Mouse (Mus musculus): ENCODE results near the gene Tmem52b. TPM values are rescaled to one million over a fixed set of nuclear protein-coding genes. Genes with fewer than 3 reads are reported as not detected.
A peak's percentile ranks its signal among the peaks of the same experiment; 100 is the strongest.

Gene Tmem52b
- total RNA-seq (2021) (not detected), polyA plus RNA-seq (2012; rRNA removed) (not detected in 2 replicates)
- long read RNA-seq, result 0 reads

DNA sequence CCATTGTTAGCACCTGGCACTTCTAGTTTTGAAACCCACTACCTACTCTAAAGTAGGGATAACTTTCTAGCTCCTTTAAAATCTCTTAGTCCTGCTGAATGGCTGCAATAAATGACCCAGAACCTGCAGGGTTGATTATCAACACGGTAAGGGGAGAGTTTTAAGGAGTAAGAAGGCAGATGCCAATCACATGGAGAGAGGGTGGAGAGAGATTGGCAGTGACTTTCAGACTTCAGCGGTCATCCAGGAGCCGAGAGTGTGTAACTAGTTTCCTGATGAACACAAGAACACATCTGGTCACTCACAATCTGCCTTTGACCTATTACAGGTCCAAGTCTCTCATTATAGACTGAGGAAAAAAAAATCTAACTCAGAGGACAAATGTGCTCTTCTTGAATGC, at the start of gene Tmem52b:
TSS of gene Tmem52b (plus strand) at position 189 of the 400 bp plus-strand sequence.
- Histone ChIP-seq H3K27ac (no peak within 1 kb of the TSS), H3K27me3 (ENCODE audit: control insufficient read depth, insufficient read depth, low read length) (no peaks in the 10 kb centered on the region), H3K9ac (ENCODE audit: low read depth, low read length) (no peak within 1 kb of the TSS), H3K79me2 (replicated peaks; ENCODE audit: control insufficient read depth, insufficient read depth, low read length) (no peaks in the 10 kb centered on the region), H3K36me3 (ENCODE audit: control insufficient read depth, insufficient read depth, low read length) (no peaks in the 10 kb centered on the region), H3K4me1 (ENCODE audit: control insufficient read depth, insufficient read depth, low read length) (no peaks in the 10 kb centered on the region), H3K4me3 (no peak within 1 kb of the TSS)
- intact Hi-C loops (cut with DNase I), result no loop called here
- TF ChIP-seq POLR2A (IDR thresholded peaks at IDR 0.05; ENCODE audit: insufficient read depth, low read depth, low read length), result no peak
- TF ChIP-seq CTCF (IDR thresholded peaks at IDR 0.05), result no peak
- no peak for TF ChIP-seq EP300 (IDR thresholded peaks at IDR 0.05; ENCODE audit: insufficient read depth, low read depth, low read length)
- DNase-seq, result no peak
- 46% methylated on average over 3 of the region's 3 CpGs for WGBS

DNA sequence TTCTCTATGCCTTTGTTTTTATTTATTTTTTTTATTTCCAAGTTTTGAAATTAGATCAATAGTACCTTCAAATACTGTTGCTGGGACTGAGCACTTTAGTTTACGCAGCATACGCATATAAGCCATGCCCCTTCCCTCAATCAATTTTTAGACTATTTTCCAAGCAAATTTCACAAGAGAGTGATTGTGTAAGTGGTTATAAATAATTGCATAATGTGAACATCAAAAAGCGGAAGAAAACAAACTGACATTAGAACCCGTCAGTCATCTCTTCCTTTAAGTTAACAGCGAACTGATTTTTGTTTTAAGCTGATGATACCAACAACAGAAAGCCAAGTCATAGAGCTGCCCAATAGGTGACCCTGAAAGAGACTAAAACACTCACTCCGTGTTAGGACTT, 41.0 kb upstream of the Tmem52b start:
- no peak overlapping the region for H3K9ac ChIP-seq (ENCODE audit: low read depth, low read length)
- TF ChIP-seq CTCF (IDR thresholded peaks at IDR 0.05) (no peak), EP300 (IDR thresholded peaks at IDR 0.05; ENCODE audit: insufficient read depth, low read depth, low read length) (no peak), POLR2A (IDR thresholded peaks at IDR 0.05; ENCODE audit: insufficient read depth, low read depth, low read length) (no peak)
- H3K4me1 ChIP-seq (ENCODE audit: control insufficient read depth, insufficient read depth, low read length), result no peaks in the 10 kb centered on the region
- no peaks in the 10 kb centered on the region for H3K36me3 ChIP-seq (ENCODE audit: control insufficient read depth, insufficient read depth, low read length)
- WGBS, result 84% methylated on average over 6 of the region's 6 CpGs
- no peaks in the 10 kb centered on the region for H3K27me3 ChIP-seq (ENCODE audit: control insufficient read depth, insufficient read depth, low read length)
- no peak overlapping the region for H3K4me3 ChIP-seq
- H3K27ac ChIP-seq, result no peak overlapping the region
- H3K79me2 ChIP-seq (replicated peaks; ENCODE audit: control insufficient read depth, insufficient read depth, low read length), result no peaks in the 10 kb centered on the region
- intact Hi-C loops (cut with DNase I), result no loop called here
- DNase-seq, result no peak

DNA sequence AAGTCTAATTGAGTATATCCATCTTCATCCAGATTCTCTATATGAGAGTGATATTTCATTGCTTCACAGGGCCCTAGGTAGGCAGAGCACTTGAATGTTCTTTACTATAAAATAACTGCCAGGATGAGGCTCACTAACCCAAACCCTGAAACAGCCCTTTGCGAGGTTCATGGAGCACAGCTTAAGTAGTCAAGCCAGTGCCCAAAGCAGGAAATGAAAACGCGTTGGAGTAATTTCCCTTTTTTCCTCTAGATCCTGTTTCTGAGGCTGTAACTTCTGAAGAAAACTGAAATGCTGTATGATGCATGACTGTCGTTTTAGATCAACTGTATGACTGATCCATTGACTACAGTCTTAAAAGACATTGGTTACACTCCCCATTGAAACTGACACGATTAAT, 39.7 kb upstream of the Tmem52b start:
- intact Hi-C loops (cut with DNase I), result no loop called here
- DNase-seq, result no peak

GRCm38 (mm10) chr6:129476404-129477126, 35.8 kb upstream of the Tmem52b start:
- H3K4me3 ChIP-seq, result no peak overlapping the region
- no peaks in the 10 kb centered on the region for H3K36me3 ChIP-seq (ENCODE audit: control insufficient read depth, insufficient read depth, low read length)
- H3K27me3 ChIP-seq (ENCODE audit: control insufficient read depth, insufficient read depth, low read length), result no peaks in the 10 kb centered on the region
- H3K79me2 ChIP-seq (replicated peaks; ENCODE audit: control insufficient read depth, insufficient read depth, low read length), result no peaks in the 10 kb centered on the region
- H3K27ac ChIP-seq, result no peak overlapping the region
- WGBS, result 28% methylated on average over 13 of the region's 13 CpGs
- intact Hi-C loops (cut with DNase I), result loop anchor here (1.0 kb wide), 2 partner anchors 42 to 83 kb away; no protein-coding TSS in a partner anchor
- no peak for TF ChIP-seq EP300 (IDR thresholded peaks at IDR 0.05; ENCODE audit: insufficient read depth, low read depth, low read length)
- no peak for TF ChIP-seq POLR2A (IDR thresholded peaks at IDR 0.05; ENCODE audit: insufficient read depth, low read depth, low read length)
- TF ChIP-seq CTCF (IDR thresholded peaks at IDR 0.05), result peak; percentile 83
- H3K4me1 ChIP-seq (ENCODE audit: control insufficient read depth, insufficient read depth, low read length), result no peaks in the 10 kb centered on the region
- DNase-seq, result no peak
- no peak overlapping the region for H3K9ac ChIP-seq (ENCODE audit: low read depth, low read length)

More for the DNA sequence above, 39.7 kb upstream of the Tmem52b start:
- WGBS, result 55% methylated on average over 5 of the region's 5 CpGs
- Histone ChIP-seq H3K4me1 (ENCODE audit: control insufficient read depth, insufficient read depth, low read length) (no peaks in the 10 kb centered on the region), H3K79me2 (replicated peaks; ENCODE audit: control insufficient read depth, insufficient read depth, low read length) (no peaks in the 10 kb centered on the region), H3K4me3 (no peak overlapping the region), H3K9ac (ENCODE audit: low read depth, low read length) (no peak overlapping the region), H3K36me3 (ENCODE audit: control insufficient read depth, insufficient read depth, low read length) (no peaks in the 10 kb centered on the region), H3K27ac (no peak overlapping the region), H3K27me3 (ENCODE audit: control insufficient read depth, insufficient read depth, low read length) (no peaks in the 10 kb centered on the region)
- TF ChIP-seq EP300 (IDR thresholded peaks at IDR 0.05; ENCODE audit: insufficient read depth, low read depth, low read length) (no peak), POLR2A (IDR thresholded peaks at IDR 0.05; ENCODE audit: insufficient read depth, low read depth, low read length) (no peak)

DNA sequence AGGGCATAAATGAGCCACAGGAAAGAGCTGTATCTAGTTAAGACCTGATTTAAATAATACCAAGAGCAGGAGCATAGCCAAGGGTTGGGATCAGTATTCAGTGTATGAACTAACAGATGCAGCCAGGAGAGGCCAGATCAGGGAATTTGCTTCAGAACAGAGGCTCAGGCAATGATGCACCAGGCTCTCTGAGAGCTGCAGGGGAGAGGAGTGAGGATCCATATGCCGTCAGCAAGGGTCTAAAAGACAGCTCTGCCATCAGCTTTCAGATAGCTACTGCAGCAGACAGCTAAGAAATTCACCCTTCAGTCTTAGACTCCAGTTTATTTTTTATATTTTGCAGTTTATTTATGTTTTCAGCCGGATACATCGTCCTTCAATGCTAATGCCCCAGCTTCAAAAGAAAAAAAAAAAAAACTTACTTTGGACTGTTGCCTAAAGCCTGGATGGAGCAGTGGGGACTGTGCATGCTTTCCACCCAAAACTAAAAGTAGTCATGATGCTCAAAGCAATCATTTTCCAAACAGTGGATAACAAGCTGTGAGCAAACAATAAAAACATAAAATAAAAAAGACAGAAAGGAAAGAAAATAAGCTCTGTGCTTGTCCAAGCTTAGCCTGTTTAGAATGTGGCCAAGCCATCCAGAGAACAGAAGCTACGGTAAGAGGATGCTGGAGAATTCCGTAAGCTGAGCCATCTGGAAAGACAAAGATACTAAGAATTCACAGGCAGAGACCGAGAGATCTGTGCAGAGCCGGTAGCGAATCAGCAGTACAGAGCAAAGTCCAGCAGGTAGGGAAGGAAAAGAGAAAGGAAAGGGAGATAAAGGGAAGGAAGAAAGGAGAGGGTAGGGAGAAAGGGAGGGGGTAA, 32.0 kb upstream of the Tmem52b start:
- Histone ChIP-seq H3K27me3 (ENCODE audit: control insufficient read depth, insufficient read depth, low read length) (no peaks in the 10 kb centered on the region), H3K79me2 (replicated peaks; ENCODE audit: control insufficient read depth, insufficient read depth, low read length) (no peaks in the 10 kb centered on the region), H3K27ac (no peak overlapping the region), H3K4me1 (ENCODE audit: control insufficient read depth, insufficient read depth, low read length) (no peaks in the 10 kb centered on the region), H3K9ac (ENCODE audit: low read depth, low read length) (no peak overlapping the region), H3K4me3 (no peak overlapping the region), H3K36me3 (ENCODE audit: control insufficient read depth, insufficient read depth, low read length) (no peaks in the 10 kb centered on the region)
- TF ChIP-seq EP300 (IDR thresholded peaks at IDR 0.05; ENCODE audit: insufficient read depth, low read depth, low read length), result no peak
- TF ChIP-seq POLR2A (IDR thresholded peaks at IDR 0.05; ENCODE audit: insufficient read depth, low read depth, low read length), result no peak
- no peak for TF ChIP-seq CTCF (IDR thresholded peaks at IDR 0.05)
- WGBS, result 60% methylated on average over 8 of the region's 8 CpGs
- no peak for DNase-seq
- intact Hi-C loops (cut with DNase I), result no loop called here

DNA sequence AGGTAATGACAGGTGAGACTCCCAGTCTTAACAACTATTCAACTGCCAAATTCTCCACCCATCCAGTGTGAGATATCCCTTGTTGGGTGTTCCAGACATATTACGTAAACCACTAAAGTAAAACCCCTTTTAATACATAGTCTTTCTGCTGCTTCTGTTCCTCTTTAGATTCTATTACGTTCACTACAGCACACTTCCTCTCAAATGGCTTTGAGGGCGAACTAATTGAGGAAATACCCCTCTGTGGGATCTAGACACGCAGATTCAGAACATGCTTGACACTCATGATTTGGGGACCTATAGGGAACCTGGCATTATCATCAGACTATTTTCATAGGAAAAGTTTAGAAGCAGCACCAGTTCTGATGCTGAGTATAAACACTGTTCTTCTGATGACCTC, 17.4 kb upstream of the Tmem52b start:
- intact Hi-C loops (cut with DNase I), result no loop called here
- no peak for TF ChIP-seq EP300 (IDR thresholded peaks at IDR 0.05; ENCODE audit: insufficient read depth, low read depth, low read length)
- TF ChIP-seq CTCF (IDR thresholded peaks at IDR 0.05), result no peak
- TF ChIP-seq POLR2A (IDR thresholded peaks at IDR 0.05; ENCODE audit: insufficient read depth, low read depth, low read length), result no peak
- 64% methylated on average over 4 of the region's 4 CpGs for WGBS

More for the DNA sequence above, 17.4 kb upstream of the Tmem52b start:
- H3K27ac ChIP-seq, result no peak overlapping the region
- H3K27me3 ChIP-seq (ENCODE audit: control insufficient read depth, insufficient read depth, low read length), result no peaks in the 10 kb centered on the region
- H3K79me2 ChIP-seq (replicated peaks; ENCODE audit: control insufficient read depth, insufficient read depth, low read length), result no peaks in the 10 kb centered on the region
- DNase-seq, result no peak
- H3K4me3 ChIP-seq, result no peak overlapping the region
- H3K36me3 ChIP-seq (ENCODE audit: control insufficient read depth, insufficient read depth, low read length), result no peaks in the 10 kb centered on the region
- no peak overlapping the region for H3K9ac ChIP-seq (ENCODE audit: low read depth, low read length)
- no peaks in the 10 kb centered on the region for H3K4me1 ChIP-seq (ENCODE audit: control insufficient read depth, insufficient read depth, low read length)
